Mouse (Mus musculus): ENCODE data around the gene Tspan9.

Tspan9 gene

GRCm38 (mm10) chr6:128103874-128104273 lies 39.5 kb downstream of the Tspan9 start:
- DNase-seq (ENCODE audit: low spot score) = no peak

DNA sequence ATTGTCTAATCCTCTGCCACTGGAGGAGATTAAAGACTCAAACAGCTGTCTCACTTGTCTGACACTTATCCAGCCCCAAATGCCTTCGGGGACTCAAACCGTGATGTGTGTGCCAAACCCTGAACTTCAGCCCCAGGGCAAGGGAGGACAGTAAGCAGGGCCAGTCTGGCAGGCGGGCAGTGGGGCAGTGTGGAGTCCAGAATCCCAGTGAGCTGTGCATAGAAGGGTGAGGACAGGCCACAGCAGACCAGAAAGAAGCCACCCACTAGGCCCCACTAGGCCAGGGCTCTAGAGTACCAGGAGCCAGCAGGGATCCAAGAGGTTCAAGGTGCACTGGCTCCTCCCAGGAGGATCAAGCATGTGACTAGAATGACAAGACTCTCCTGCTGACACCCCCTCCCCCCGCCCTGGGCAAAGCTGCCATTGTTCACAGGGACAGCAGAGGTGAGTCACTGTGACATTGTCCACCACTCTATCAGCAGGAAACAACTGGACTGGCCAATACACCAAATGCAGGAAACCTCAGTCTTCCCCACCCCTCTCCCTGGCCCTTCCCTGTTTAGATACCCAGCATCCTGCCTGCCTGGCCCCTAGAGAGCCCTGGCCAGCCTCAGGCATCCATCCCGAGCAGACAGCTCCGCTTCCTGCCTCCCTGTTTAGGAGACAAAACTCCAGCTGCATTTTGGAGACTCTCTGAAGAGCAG lies 40.9 kb downstream of the Tspan9 start:
- peak; percentile 85 for DNase-seq (ENCODE audit: low spot score)

DNA sequence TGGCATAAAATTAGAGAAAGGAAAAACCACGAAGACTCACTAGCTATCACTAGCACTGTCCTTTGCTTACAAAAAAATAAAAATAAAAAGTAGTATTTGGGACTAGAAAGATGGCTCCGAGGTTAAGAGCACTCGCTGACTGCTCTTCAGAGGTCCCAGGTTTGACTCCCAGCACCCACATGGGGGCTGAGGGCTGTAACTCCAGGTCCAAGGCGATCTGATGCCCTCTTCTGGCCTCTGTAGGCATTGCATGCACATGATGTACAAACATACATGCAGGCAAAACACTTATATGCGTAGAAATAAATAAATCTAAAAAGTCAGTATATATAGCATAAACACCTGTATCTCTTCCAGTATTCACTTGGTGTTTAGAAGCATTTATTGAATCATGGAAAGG lies 43.5 kb downstream of the Tspan9 start:
- no peak for DNase-seq (ENCODE audit: low spot score)

DNA sequence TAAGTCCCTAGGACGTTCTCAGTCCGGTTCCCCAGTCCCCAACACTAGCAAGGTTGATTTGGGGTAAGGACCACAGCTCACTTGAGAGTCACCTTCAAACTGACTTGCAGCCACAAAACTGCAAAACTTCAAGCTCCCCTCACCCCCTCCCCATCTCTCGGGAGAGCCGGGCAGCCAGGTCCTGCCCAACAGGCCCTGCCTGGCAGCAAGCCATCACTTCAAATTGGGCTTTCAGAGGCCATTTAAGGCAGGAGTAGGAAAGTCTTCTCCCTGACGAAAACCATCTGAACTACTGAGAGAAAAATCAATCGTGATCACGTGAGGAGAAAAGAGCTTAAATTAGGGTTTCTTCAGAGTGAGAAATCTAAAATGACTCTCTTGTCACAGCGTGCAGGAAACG lies 44.2 kb downstream of the Tspan9 start:
- no peak for DNase-seq (ENCODE audit: low spot score)

- DNase-seq (ENCODE audit: low spot score) = no peak
These were observed 46.9 kb downstream of the Tspan9 start for GRCm38 (mm10) chr6:128096521-128096920.

GRCm38 (mm10) chr6:128095906-128096305 lies 47.5 kb downstream of the Tspan9 start:
- no peak for DNase-seq (ENCODE audit: low spot score)

DNA sequence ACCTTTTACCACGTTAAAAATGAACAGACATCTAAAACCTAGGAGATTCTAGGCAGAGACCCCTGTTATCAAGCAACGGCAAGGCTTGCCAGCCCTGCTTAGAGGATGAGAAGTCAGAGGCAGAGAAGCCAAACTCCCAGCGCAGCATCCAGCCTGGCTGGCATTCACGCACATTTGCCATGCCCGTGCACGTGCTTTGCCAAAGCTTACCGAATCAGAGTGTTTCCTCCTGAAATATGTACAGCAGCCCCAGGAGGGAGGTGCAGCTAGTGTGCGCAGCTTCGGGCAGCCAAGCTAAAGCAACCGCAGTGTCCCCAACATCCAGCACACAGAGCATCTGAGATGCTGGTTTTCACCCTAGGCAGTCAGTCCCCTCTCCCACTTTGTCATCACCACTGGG lies 48.3 kb downstream of the Tspan9 start:
- DNase-seq (ENCODE audit: low spot score) = no peak

GRCm38 (mm10) chr6:128093856-128094628 lies 49.4 kb downstream of the Tspan9 start:
- DNase-seq (ENCODE audit: low spot score) = no peak

- DNase-seq (ENCODE audit: low spot score) = no peak
These were observed 50.8 kb downstream of the Tspan9 start for GRCm38 (mm10) chr6:128092621-128093020.

DNA sequence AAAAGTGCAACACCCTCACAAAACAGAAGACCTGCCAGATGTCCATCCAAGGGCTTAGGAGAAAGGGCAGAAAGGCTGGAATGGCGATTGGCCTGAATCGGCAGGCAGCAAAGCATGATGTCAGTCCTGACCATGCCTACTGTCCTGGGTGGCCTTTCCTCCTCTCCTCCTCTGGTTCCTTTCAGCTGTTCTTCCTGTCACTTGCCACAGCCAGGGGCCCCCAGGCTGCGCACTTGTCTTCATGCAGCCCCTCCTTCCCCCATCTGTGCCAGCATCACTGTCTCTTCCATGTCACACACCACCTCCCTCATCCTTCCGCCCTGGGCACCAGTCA lies 51.6 kb downstream of the Tspan9 start:
- DNase-seq (ENCODE audit: low spot score) = no peak

- DNase-seq (ENCODE audit: low spot score) = no peak
These were observed 52.2 kb downstream of the Tspan9 start for GRCm38 (mm10) chr6:128090985-128091832.

DNA sequence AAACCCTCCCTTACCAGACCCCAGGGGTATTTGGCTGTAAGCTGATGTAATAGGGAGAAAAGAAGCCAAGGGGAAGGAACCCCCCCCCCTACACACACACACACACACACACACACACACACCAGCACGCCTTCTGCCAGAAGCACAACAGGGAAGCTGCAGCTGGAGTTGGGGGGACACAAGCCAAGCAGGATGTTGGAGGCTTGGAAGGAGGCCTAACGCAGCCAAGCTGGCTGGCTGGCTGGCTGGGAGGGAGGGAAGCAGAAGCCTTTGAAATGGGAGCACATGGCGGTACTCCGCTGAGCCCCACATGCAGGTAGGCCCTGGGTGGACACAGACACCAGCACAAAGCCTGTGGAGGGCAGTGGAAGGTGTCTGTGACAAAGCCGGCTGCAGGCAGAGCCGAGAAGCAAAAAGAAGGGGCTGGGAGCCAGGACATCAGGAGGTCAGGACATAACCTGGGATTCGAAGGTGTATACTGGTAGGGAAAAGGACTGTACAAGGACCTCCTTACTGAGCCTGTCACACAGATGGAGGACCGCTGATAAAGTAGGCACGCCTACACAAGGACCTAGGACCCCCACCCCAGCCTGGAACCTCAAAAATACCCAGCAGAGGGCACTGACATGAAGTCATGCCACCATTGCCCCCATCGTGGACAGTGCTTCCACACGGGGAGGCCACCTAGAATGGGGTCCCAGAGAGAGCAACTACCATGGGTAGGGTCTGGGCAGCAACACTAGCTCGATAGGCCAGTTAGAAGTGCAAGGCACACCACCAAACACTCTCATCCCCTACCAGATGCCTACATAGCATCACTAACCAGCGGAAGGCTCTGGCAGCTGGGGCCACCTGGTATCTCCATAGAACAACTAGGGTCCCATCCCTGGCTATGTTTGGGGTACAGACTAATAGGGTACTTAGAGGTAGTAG lies 53.4 kb downstream of the Tspan9 start:
- DNase-seq (ENCODE audit: low spot score) = no peak

- DNase-seq (ENCODE audit: low spot score) = peak; percentile 44
These were observed 54.5 kb downstream of the Tspan9 start for GRCm38 (mm10) chr6:128088746-128089523.

DNA sequence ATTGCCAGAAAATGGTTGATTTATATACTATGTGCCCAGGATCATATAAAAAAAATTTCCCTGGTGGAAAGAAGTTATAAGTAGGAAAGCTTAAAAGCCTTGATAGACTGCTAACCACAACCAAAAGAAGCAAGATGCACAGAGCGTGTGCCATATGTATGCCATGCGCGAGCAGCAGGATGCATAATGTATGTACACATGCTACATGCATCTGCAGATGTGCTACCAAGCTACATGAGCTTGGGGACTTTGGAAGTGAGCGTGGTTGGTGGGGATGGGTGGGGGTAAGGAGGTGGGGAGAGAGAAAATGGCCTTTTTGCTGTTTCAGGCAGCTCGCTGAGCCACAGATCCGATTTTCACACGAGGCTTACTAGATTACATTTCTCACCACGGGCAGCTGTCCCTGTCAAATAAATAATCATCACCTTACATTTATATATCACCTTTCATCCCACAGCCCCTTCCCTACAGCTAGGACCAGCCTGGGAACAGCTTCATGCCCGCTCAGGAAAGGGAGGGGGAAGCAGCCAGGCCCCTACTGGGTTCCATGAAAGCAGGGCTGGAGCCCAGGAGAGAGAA lies 57.8 kb downstream of the Tspan9 start:
- no peak for DNase-seq (ENCODE audit: low spot score)

- no peak for DNase-seq (ENCODE audit: low spot score)
These were observed 60.1 kb downstream of the Tspan9 start for GRCm38 (mm10) chr6:128083305-128083704.

DNA sequence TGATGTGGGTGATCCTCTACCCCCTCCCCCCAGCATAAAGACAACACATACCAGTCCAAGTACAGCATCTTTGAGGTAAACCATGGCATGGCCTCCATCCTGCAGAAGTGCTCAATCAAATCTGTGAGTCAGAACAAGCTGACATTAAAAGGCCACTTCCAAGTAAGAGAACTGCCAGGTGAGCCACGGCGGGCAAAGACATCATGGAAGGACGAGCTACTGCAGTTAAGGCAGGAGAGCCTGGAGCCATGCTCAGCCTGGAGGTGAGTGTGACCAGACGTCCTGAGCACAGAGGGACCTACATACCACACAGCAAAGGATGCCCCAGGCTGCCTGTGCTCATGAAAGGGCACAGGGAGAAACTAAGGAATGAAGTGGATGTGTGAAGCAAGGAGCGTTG lies 61.6 kb downstream of the Tspan9 start:
- no peak for DNase-seq (ENCODE audit: low spot score)

DNA sequence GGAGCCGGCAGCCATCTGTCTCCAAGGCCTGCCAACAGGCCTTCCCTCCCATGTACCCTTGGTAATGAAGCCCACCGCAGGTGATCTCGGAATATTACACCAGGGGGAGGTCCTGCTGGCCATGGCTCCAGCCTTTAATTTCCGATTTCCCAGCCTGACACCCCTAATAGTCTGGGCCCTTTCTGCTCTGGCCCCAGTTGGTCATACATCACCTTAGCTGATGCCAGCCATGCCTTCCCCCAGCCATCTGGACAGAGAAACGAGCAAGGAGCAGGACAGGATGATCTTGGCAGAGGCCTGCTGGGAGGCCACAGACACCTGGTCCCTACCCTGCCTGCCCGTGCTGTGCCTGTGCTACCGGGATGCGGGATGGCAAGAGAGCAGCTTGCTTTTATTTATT lies 62.1 kb downstream of the Tspan9 start:
- DNase-seq (ENCODE audit: low spot score) = no peak

- DNase-seq (ENCODE audit: low spot score) = peak; percentile 50
These were observed 63.7 kb downstream of the Tspan9 start for GRCm38 (mm10) chr6:128079576-128080224.

DNA sequence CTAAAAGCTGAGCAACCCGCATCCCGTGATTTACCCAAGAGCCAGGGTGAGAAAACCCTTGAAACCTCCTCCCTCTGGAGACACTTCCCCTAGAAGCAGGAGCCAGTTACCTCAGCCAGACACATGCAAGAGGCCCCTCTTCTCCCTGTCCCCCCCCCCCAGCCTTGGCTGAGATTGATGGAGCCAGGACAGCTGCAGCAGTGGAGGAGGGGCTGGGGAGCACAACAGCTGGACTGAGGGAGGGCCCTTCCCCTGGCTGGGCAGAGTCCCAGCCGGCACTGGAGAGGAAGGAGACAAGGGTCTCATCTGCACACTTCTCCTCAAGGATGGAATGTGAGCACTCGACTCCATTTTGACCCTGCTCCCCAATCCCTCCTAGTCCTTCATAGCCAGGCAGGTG lies 64.9 kb downstream of the Tspan9 start:
- peak; percentile 45 for DNase-seq (ENCODE audit: low spot score)

Measured in yolk sac, embryonic 10.5 days (tissue).